Mouse (Mus musculus): ENCODE measurements around the gene Gfral. TPM values are rescaled to one million over a fixed set of nuclear protein-coding genes. Genes with fewer than 3 reads are reported as not detected.

The Gfral gene
- polyA plus RNA-seq, 1 experiment from 2014 or later, result not detected

DNA sequence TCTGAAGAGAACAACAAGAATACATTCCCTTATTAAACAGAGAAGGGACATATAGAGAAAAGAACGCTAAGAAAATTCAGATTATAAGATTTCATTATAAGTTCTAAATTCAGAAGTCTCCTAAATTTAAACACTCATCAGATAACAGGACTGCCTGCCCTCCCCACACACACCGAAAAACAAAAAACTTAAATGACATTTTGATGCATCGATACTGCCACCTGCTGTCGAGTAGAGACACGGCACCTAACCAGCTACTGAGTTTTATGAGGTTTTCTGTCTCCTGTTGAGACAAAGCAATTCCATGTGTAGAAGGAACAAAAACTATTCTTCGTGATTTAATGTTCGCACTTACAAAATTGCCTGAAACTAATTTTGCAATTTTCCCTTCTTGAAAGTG, 23.2 kb upstream of the Gfral start:
- DNase-seq (ENCODE audit: low spot score), result peak; percentile 89
- Histone ChIP-seq H3K27ac (no peak overlapping the region), H3K9me3 (replicated peaks; ENCODE audit: low read length) (no peaks in the 10 kb centered on the region), H3K4me1 (replicated peaks; ENCODE audit: insufficient read depth, low read length) (no peaks in the 10 kb centered on the region), H3K4me3 (replicated peaks; ENCODE audit: low read depth, low read length) (peak overlapping the region; percentile 37), H3K27me3 (ENCODE audit: insufficient read depth, low read length) (no peaks in the 10 kb centered on the region), H3K9ac (ENCODE audit: low read depth, low read length) (no peak overlapping the region), H3K36me3 (ENCODE audit: insufficient read depth, low read length) (no peaks in the 10 kb centered on the region), H3K4me2 (ENCODE audit: low read length) (peak overlapping the region; percentile 71)
- TF ChIP-seq CTCF (IDR thresholded peaks at IDR 0.05; ENCODE audit: low read depth), result peak; percentile 86
- no peak for ATAC-seq (replicated peaks; ENCODE audit: low FRiP score, low read depth)
- 2% methylated on average over 7 of the region's 7 CpGs for WGBS

DNA sequence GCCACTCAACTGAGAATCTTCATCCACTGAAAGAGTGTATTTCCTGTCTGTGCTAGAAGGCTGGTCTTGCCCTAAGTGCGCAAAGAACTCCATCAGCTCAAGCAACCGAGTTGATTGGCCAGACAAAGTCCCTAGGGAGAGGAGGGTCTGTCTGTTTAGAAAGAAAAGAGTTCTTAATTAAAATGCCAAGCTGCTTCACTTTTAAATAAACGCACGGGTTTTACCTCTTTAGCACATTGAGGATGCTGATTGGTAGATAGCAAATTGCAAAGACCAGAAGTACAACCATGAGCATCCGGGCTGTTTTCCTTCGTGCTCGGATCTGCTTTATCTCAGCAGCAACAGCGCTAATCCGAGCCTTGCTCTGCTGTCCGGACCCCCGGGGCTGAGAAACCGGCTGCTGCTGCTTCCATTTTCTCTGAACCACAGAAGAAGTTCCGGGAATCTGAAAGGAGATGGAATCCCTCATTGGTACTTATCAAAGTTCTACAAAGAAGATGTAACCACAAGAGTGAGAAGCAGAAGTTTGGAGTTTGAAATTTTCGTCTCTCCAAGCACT, 22.6 kb upstream of the Gfral start:
- 5% methylated on average over 14 of the region's 14 CpGs for WGBS
- no peak for TF ChIP-seq CTCF (IDR thresholded peaks at IDR 0.05; ENCODE audit: low read depth)
- DNase-seq (ENCODE audit: low spot score) (peak; percentile 46), ATAC-seq (replicated peaks; ENCODE audit: low FRiP score, low read depth) (no peak)
- peak overlapping the region; percentile 31 for H3K27ac ChIP-seq
- H3K4me1 ChIP-seq (replicated peaks; ENCODE audit: insufficient read depth, low read length), result no peaks in the 10 kb centered on the region
- peak overlapping the region; percentile 47; the same call in 1 of the 2 replicates for H3K9ac ChIP-seq (ENCODE audit: low read depth, low read length)
- H3K4me2 ChIP-seq (ENCODE audit: low read length), result peak overlapping the region; percentile 71
- no peaks in the 10 kb centered on the region for H3K9me3 ChIP-seq (replicated peaks; ENCODE audit: low read length)
- H3K36me3 ChIP-seq (ENCODE audit: insufficient read depth, low read length), result no peaks in the 10 kb centered on the region
- no peaks in the 10 kb centered on the region for H3K27me3 ChIP-seq (ENCODE audit: insufficient read depth, low read length)
- peak overlapping the region; percentile 37 for H3K4me3 ChIP-seq (replicated peaks; ENCODE audit: low read depth, low read length)

DNA sequence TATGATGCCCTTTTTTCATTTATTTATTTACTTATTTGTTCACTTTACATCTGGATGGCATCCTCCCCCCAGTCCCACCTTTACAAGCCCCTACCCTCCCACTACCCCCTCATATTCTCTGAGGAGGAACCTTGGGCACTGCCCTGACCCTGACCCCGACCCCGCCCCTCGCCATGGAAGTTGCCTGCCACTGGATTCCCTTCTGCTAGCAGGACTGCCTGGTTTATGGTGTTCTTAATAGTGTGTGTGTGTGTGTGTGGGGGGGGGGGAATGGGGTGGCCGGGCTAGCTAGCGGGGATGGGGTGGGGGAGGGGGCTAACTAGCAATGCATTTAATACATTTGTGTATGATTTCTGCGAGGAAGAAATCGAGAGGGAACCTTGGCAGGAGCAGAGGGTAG, 21.4 kb upstream of the Gfral start:
- no peak for DNase-seq (ENCODE audit: low spot score)
- H3K27me3 ChIP-seq (ENCODE audit: insufficient read depth, low read length), result no peaks in the 10 kb centered on the region
- no peak overlapping the region for H3K4me2 ChIP-seq (ENCODE audit: low read length)
- WGBS, result 55% methylated on average over 7 of the region's 7 CpGs
- H3K4me3 ChIP-seq (replicated peaks; ENCODE audit: low read depth, low read length), result no peak overlapping the region
- no peaks in the 10 kb centered on the region for H3K4me1 ChIP-seq (replicated peaks; ENCODE audit: insufficient read depth, low read length)
- no peaks in the 10 kb centered on the region for H3K9me3 ChIP-seq (replicated peaks; ENCODE audit: low read length)
- H3K9ac ChIP-seq (ENCODE audit: low read depth, low read length), result no peak overlapping the region
- no peaks in the 10 kb centered on the region for H3K36me3 ChIP-seq (ENCODE audit: insufficient read depth, low read length)
- TF ChIP-seq CTCF (IDR thresholded peaks at IDR 0.05; ENCODE audit: low read depth), result no peak
- H3K27ac ChIP-seq, result no peak overlapping the region
- no peak for ATAC-seq (replicated peaks; ENCODE audit: low FRiP score, low read depth)

DNA sequence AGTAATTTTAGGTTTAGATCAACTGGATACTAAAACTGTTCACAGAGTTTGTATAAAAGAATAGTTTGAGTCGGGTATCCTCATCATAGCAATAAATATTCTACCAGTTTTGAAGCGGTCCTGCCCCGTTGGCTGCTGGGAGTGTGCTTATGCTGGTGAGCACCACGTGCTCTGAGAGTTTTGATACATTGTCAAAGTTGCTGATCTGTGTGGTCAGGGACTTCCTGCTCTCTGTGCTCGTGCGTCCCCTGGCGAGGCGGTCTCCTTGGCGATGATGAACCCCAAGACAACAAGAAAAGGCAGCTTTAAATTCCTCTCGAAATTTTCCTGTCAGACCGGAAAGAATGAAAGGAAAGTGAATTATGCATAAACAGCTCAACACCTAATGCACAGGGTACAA, 16.9 kb upstream of the Gfral start:
- DNase-seq (ENCODE audit: low spot score) (peak; percentile 23), ATAC-seq (replicated peaks; ENCODE audit: low FRiP score, low read depth) (no peak)

DNA sequence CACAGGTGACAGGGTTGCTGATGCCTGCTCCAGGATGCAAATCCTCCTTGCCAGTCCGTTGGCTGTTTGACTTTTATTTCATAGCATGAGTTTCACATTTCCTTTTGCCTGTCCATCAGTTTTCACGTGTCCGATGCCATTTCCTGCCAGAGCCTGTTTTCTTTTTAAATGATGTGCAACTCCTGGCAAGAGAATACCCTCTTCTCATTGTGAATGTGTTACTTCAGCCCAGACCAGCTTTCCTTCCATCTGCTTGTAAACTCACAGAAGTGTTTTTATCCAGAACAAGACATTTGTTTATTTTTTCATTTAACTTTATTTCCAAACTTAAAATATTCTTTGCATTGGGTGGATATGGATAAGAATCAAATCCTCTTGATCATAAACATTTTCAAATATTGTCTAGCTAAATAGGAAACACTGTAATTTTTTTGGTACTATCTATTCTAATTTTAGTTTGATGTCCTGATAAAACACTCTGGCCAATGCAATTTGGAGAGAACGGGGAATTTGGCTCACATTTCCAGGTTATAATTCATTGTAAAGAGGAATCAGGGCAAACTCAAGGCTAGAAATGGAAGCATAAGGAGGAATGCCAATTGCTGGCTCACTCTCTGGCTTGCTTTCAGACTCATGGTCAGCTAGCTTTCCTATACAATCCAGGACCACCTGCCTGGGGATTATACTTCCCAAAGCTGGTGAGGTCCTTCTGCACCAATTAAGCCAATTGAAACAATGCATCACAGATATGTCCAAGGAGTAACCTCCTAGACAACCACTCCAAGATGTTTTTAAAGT, 3.9 kb upstream of the Gfral start:
- Histone ChIP-seq H3K9me3 (replicated peaks; ENCODE audit: low read length) (no peaks in the 10 kb centered on the region), H3K4me2 (ENCODE audit: low read length) (no peak overlapping the region), H3K9ac (ENCODE audit: low read depth, low read length) (no peak overlapping the region), H3K36me3 (ENCODE audit: insufficient read depth, low read length) (no peaks in the 10 kb centered on the region), H3K4me1 (replicated peaks; ENCODE audit: insufficient read depth, low read length) (no peaks in the 10 kb centered on the region), H3K27ac (no peak overlapping the region), H3K4me3 (replicated peaks; ENCODE audit: low read depth, low read length) (no peak overlapping the region), H3K27me3 (ENCODE audit: insufficient read depth, low read length) (no peaks in the 10 kb centered on the region)
- 32% methylated on average over 4 of the region's 4 CpGs for WGBS
- DNase-seq (ENCODE audit: low spot score) (no peak), ATAC-seq (replicated peaks; ENCODE audit: low FRiP score, low read depth) (no peak)
- TF ChIP-seq CTCF (IDR thresholded peaks at IDR 0.05; ENCODE audit: low read depth), result no peak

More for the DNA sequence above, 16.9 kb upstream of the Gfral start:
- Histone ChIP-seq H3K36me3 (ENCODE audit: insufficient read depth, low read length) (no peaks in the 10 kb centered on the region), H3K9ac (ENCODE audit: low read depth, low read length) (no peak overlapping the region), H3K4me1 (replicated peaks; ENCODE audit: insufficient read depth, low read length) (no peaks in the 10 kb centered on the region), H3K4me3 (replicated peaks; ENCODE audit: low read depth, low read length) (no peak overlapping the region), H3K27ac (no peak overlapping the region), H3K4me2 (ENCODE audit: low read length) (no peak overlapping the region), H3K27me3 (ENCODE audit: insufficient read depth, low read length) (no peaks in the 10 kb centered on the region), H3K9me3 (replicated peaks; ENCODE audit: low read length) (no peaks in the 10 kb centered on the region)
- 42% methylated on average over 11 of the region's 11 CpGs for WGBS
- no peak for TF ChIP-seq CTCF (IDR thresholded peaks at IDR 0.05; ENCODE audit: low read depth)

DNA sequence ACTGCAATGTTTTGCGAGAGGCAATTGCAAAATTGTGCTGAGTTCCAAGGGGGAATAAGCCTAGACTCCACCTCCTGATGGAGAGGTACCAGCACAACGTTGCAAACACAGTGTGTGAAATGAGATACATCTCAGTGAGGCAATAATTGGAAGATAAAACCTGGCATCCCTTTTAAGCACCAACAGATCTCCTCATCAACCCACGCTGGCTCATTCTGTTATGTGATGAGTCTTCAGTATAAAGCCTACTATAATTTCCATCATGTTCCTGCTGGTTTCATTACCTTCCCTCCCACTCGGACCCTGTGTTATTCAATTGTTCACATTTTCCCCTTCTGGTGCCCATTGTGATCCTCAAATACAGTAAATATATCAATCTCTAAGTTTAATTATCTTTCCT, 1.2 kb upstream of the Gfral start:
- no peak for TF ChIP-seq CTCF (IDR thresholded peaks at IDR 0.05; ENCODE audit: low read depth)

More for the DNA sequence above, 1.2 kb upstream of the Gfral start:
- no peaks in the 10 kb centered on the region for H3K36me3 ChIP-seq (ENCODE audit: insufficient read depth, low read length)
- H3K9me3 ChIP-seq (replicated peaks; ENCODE audit: low read length), result no peaks in the 10 kb centered on the region
- DNase-seq (ENCODE audit: low spot score), result no peak
- WGBS, result 48% methylated on average over 4 of the region's 4 CpGs
- no peaks in the 10 kb centered on the region for H3K4me1 ChIP-seq (replicated peaks; ENCODE audit: insufficient read depth, low read length)
- no peak for ATAC-seq (replicated peaks; ENCODE audit: low FRiP score, low read depth)
- H3K9ac ChIP-seq (ENCODE audit: low read depth, low read length), result no peak overlapping the region
- H3K27ac ChIP-seq, result no peak overlapping the region
- no peaks in the 10 kb centered on the region for H3K27me3 ChIP-seq (ENCODE audit: insufficient read depth, low read length)
- no peak overlapping the region for H3K4me2 ChIP-seq (ENCODE audit: low read length)
- no peak overlapping the region for H3K4me3 ChIP-seq (replicated peaks; ENCODE audit: low read depth, low read length)

Measured in kidney, postnatal 0 days (tissue).